ENCODE assay signal across 9 mouse cellular contexts in the genomic region with DNA sequence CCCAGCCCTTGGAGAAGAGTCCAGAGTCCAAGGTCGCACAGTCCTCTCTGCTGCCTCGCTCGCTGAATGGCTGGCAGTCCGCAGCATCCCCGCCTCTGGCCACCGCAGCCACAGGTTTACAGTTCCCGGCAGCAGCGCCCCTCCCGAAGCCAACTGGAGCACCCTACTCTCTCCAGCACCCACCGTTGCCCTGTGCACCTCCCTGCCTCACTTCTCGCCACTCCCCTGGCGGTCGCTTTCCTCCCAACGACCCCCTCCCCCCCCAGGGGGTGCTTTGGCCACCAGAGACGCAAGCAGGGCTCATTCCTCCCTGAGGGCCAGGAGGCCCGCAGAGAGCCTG. TPM values are rescaled to one million over a fixed set of nuclear protein-coding genes. Genes with fewer than 3 reads are reported as not detected.
A peak's percentile ranks its signal among the peaks of the same experiment; 100 is the strongest.
DNase-seq lines count a peak whose midpoint lies in the region; ATAC-seq and TF ChIP-seq lines count a peak whose summit lies in the region.
"Had no signal": no experiment of that assay in that cellular context is flagged by ENCODE, and none has a peak within 500 bp of the region (broad histone marks: within the 10 kb centered on the region; RNA-seq: fewer than 3 reads in every experiment).

TSS of gene Nxph1 (plus strand) at position 301 of the 340 bp plus-strand sequence.

- H3K4me3 ChIP-seq in forebrain, embryonic 11.5 days (ENCODE audit: low read depth, low read length), result peak within 1 kb of the TSS; percentile 42
- H3K4me3 ChIP-seq in midbrain, postnatal 0 days (ENCODE audit: low read depth, low read length), result peak within 1 kb of the TSS; percentile 58

- WGBS in forebrain, embryonic 11.5 days, result 1% methylated on average over 16 of the region's 16 CpGs
- 1% methylated on average over 15 of the region's 16 CpGs for WGBS in midbrain, postnatal 0 days

- peak; percentile 31 for TF ChIP-seq CTCF in midbrain, postnatal 0 days (IDR thresholded peaks at IDR 0.05)

- DNase-seq in layer of hippocampus, adult 8-10 months (ENCODE audit: low spot score in 2 of 2), result no peak
- DNase-seq in layer of hippocampus, adult 9-11 months, result no peak
- no peak for DNase-seq in forebrain, embryonic 11.5 days (ENCODE audit: low spot score)
- no peak for DNase-seq in layer of hippocampus, postnatal 25 days (ENCODE audit: extremely low spot score in 1 of 2, low spot score in 1 of 2)
- peak; percentile 24 for DNase-seq in midbrain, postnatal 0 days (ENCODE audit: low spot score)
- DNase-seq in urinary bladder, postnatal 36 days (ENCODE audit: low spot score in 2 of 2), result no peak
- no peak for DNase-seq in spleen, postnatal 4 days (ENCODE audit: low spot score in 2 of 2)

- H3K27ac ChIP-seq in forebrain, embryonic 11.5 days (ENCODE audit: low read depth, low read length), result no peak within 1 kb of the TSS
- H3K27ac ChIP-seq in midbrain, postnatal 0 days (ENCODE audit: low read depth, low read length), result peak within 1 kb of the TSS; percentile 78
- H3K27ac ChIP-seq: macrophage had no signal

- H3K4me1 ChIP-seq in forebrain, embryonic 11.5 days (replicated peaks; ENCODE audit: control insufficient read depth, insufficient read depth, low read length), result peaks cover 5% of the 10 kb centered on the region; the same call in 1 of the 2 replicates
- no peaks in the 10 kb centered on the region for H3K4me1 ChIP-seq in midbrain, postnatal 0 days (ENCODE audit: insufficient read depth, low read length)

- peak within 1 kb of the TSS; percentile 66 for H3K4me2 ChIP-seq in forebrain, embryonic 11.5 days (ENCODE audit: low read depth, low read length, severe bottlenecking)
- H3K4me2 ChIP-seq in midbrain, postnatal 0 days (ENCODE audit: low read depth, low read length, poor library complexity, severe bottlenecking), result peak within 1 kb of the TSS; percentile 89

- no peaks in the 10 kb centered on the region for H3K9me3 ChIP-seq in forebrain, embryonic 11.5 days (ENCODE audit: control insufficient read depth, low read length)
- H3K9me3 ChIP-seq in midbrain, postnatal 0 days (ENCODE audit: low read length), result no peaks in the 10 kb centered on the region

- H3K27me3 ChIP-seq in forebrain, embryonic 11.5 days (ENCODE audit: control insufficient read depth, insufficient read depth, low read length), result peaks cover 54% of the 10 kb centered on the region
- peaks cover 3% of the 10 kb centered on the region; the same call in 1 of the 2 replicates for H3K27me3 ChIP-seq in midbrain, postnatal 0 days (ENCODE audit: insufficient read depth, low read length)

- peak; percentile 21 for ATAC-seq in forebrain, embryonic 11.5 days (replicated peaks; ENCODE audit: low FRiP score)
- ATAC-seq in midbrain, postnatal 0 days (ENCODE audit: low FRiP score), result peak; percentile 22
- ATAC-seq in CD4-positive, CD25-positive, alpha-beta regulatory T cell, adult 4 months, result no peak

- H3K9ac ChIP-seq in forebrain, embryonic 11.5 days (ENCODE audit: low read length), result 0 out of 2 replicates have a peak within 1 kb of the TSS, but pooled peaks have one; percentile 2
- peak within 1 kb of the TSS; percentile 60 for H3K9ac ChIP-seq in midbrain, postnatal 0 days (replicated peaks; ENCODE audit: low read length, poor library complexity, severe bottlenecking)

- no peaks in the 10 kb centered on the region for H3K36me3 ChIP-seq in forebrain, embryonic 11.5 days (ENCODE audit: control insufficient read depth, insufficient read depth, low read length)
- H3K36me3 ChIP-seq in midbrain, postnatal 0 days (ENCODE audit: insufficient read depth, low read length), result no peaks in the 10 kb centered on the region

RNA-seq across cellular contexts. Expression of gene Nxph1, which starts in this region (rescaled TPM):
- 10 to 100 TPM; 37.4 to 38.6 (median 38.1) TPM for total RNA-seq in layer of hippocampus, adult 8-10 months (2022)
- 4.9 and 6.9 TPM in 2 replicates for polyA plus RNA-seq in forebrain, embryonic 11.5 days (2014; fragmentation: Nextera tagmentation; extraction: Ambion mirVana)
- 10 to 100 TPM; 38.9 to 39.0 TPM for total RNA-seq in layer of hippocampus, postnatal 25 days (2021)
- 75.5 and 77.7 TPM in 2 replicates for total RNA-seq in midbrain, postnatal 0 days (2014; rRNA removed)
- 103 and 104 TPM in 2 replicates for polyA plus RNA-seq in midbrain, postnatal 0 days (2015; fragmentation: Nextera tagmentation; extraction: Ambion mirVana)
- polyA plus RNA-seq in CD4-positive, CD25-positive, alpha-beta regulatory T cell, adult 4 months (2017; shearing (Covaris generic)), result not detected
- polyA plus RNA-seq: macrophage had no signal

Comparison
In these comparisons a context has a peak if more than half of its experiments do, and no peak if none do; other contexts are left out.
1. RNA of gene Nxph1 (polyA plus RNA-seq): 103 to 104 TPM in midbrain, postnatal 0 days; 4.9 to 6.9 TPM in forebrain, embryonic 11.5 days and not detected in CD4-positive, CD25-positive, alpha-beta regulatory T cell, adult 4 months; every median in the first group is over 10 times any median in the second.